Mouse (Mus musculus): Measurements from ENCODE around the gene Dnah1.

Gene Dnah1

GRCm38 (mm10) chr14:31233070-31233995, 90.4 kb downstream of the Dnah1 start:
- no peak for DNase-seq

GRCm38 (mm10) chr14:31232404-31233069, 91.2 kb downstream of the Dnah1 start:
- DNase-seq: no peak

- no peak for DNase-seq
Observed at GRCm38 (mm10) chr14:31230442-31230841, 93.3 kb downstream of the Dnah1 start.

- DNase-seq: no peak
Observed at GRCm38 (mm10) chr14:31228234-31228633, 95.5 kb downstream of the Dnah1 start.

- no peak for DNase-seq
Observed at GRCm38 (mm10) chr14:31226978-31227377, 96.7 kb downstream of the Dnah1 start.

GRCm38 (mm10) chr14:31217666-31218065, 106.0 kb downstream of the Dnah1 start, which contains the start of gene Sema3g:
TSS of gene Sema3g (plus strand) at chr14:31217860.
- peak; percentile 41 for DNase-seq

GRCm38 (mm10) chr14:31216846-31217245, 106.8 kb downstream of the Dnah1 start, which contains the start of gene Nisch:
TSS of gene Nisch (minus strand) at chr14:31216946.
- no peak for DNase-seq

- peak; percentile 82 for DNase-seq
Observed at GRCm38 (mm10) chr14:31215157-31216002, 108.3 kb downstream of the Dnah1 start.

- no peak for DNase-seq
Observed at GRCm38 (mm10) chr14:31214684-31215083, 109.0 kb downstream of the Dnah1 start.

GRCm38 (mm10) chr14:31213868-31214267, 109.8 kb downstream of the Dnah1 start:
- no peak for DNase-seq

GRCm38 (mm10) chr14:31212499-31212898, 111.2 kb downstream of the Dnah1 start:
- DNase-seq: no peak

GRCm38 (mm10) chr14:31211854-31212253, 111.8 kb downstream of the Dnah1 start:
- DNase-seq: no peak

Data from thymus, postnatal 4 days (tissue).